ENCODE assay signal across 8 mouse cellular contexts in the genomic region with DNA sequence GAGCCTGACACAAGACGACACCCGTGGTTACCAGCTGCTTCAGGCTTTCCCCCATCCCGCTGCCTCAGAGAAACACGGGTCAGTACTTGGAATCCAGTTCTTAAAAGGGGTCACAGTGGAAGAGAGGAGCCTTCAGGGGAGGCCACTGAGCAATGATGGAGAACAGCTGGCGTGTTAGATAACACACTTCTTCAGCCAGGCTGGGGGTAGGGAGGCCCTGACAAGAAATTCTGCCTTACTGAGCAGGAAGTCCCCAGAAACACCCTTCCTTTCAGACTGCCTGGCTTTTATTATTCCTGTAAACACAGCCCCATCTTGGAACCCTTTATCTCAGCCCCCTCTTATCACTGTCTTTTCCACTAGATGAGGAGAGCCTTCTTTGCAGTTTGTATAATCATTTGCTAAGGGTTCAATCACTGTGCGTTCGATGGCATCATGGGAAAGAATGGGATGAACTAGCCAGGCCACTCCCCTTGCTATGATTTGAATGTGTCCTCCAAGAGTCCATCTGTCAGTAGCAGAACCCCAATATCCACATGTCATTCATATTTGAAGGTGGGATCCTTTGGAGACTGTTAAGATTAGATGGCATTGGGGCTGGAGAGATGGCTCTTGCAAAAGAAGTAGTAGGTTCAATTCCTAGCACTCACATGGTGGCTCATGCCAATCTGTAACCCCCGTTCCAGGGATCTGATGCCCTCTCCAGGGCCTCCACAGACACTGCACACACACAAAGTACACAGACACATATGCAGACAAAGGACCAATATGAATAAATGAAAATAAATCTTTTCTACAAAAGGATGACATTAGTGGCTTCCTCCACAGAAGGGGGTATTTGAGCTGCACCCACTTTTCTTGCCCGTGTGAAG. TPM values are rescaled to one million over a fixed set of nuclear protein-coding genes. Genes with fewer than 3 reads are reported as not detected.
DNase-seq lines count a peak whose midpoint lies in the region; ATAC-seq lines count a peak whose summit lies in the region.

No protein-coding gene starts in this region.

- no peaks in the 10 kb centered on the region for H3K9me3 ChIP-seq in heart, embryonic 10.5 days

- H3K27ac ChIP-seq in heart, embryonic 10.5 days, result peak overlapping the region; percentile 62

- intact Hi-C loops in left cerebral cortex, postnatal 4 days (cut with DNase I), result no loop called here
- intact Hi-C loops in left cerebral cortex, postnatal 36 days (cut with DNase I), result no loop called here

- H3K4me1 ChIP-seq in heart, embryonic 10.5 days, result peaks cover 20% of the 10 kb centered on the region

- no peaks in the 10 kb centered on the region for H3K27me3 ChIP-seq in heart, embryonic 10.5 days (ENCODE audit: insufficient read depth, poor library complexity, severe bottlenecking)

- H3K36me3 ChIP-seq in heart, embryonic 10.5 days, result no peaks in the 10 kb centered on the region

- peak; percentile 37 for DNase-seq in left cerebral cortex, postnatal 4 days
- no peak for DNase-seq in left cerebral cortex, postnatal 36 days (ENCODE audit: low spot score in 2 of 2)
- peak; percentile 93 for DNase-seq in heart, embryonic 10.5 days (ENCODE audit: low spot score)
- peak; percentile 82 for DNase-seq in kidney, postnatal 10 days
- DNase-seq in urinary bladder, postnatal 25 days (ENCODE audit: low spot score), result no peak
- DNase-seq in right cerebral cortex, postnatal 10 days (ENCODE audit: low spot score in 2 of 2), result no peak
- DNase-seq in cerebellum, adult 11-12 months, result no peak

- peak; percentile 91 for ATAC-seq in megakaryocyte-erythroid progenitor cell, adult 5-6 weeks (replicated peaks; ENCODE audit: low FRiP score, low TSS enrichment, poor library complexity, severe bottlenecking)

- WGBS in heart, embryonic 10.5 days, result 32% methylated on average over 9 of the region's 9 CpGs

- no peak overlapping the region for H3K4me3 ChIP-seq in heart, embryonic 10.5 days

RNA-seq across cellular contexts. Expression of a gene that starts 12.4 kb away (rescaled TPM):
- 10 to 100 TPM; 58.4 to 67.3 TPM for total RNA-seq in left cerebral cortex, postnatal 4 days (2021)
- total RNA-seq in left cerebral cortex, postnatal 36 days (2021), result 10 to 100 TPM; 37.2 to 47.8 TPM
- 2.2 and 3.4 TPM in 2 replicates for polyA plus RNA-seq in heart, embryonic 10.5 days (2016; fragmentation: Nextera tagmentation; extraction: Ambion mirVana)
- 60.9 and 112 TPM in 2 replicates for total RNA-seq in megakaryocyte-erythroid progenitor cell, adult 5-6 weeks (2014; fragmentation: Nextera tagmentation)
- total RNA-seq in megakaryocyte-erythroid progenitor cell, adult 5-6 weeks (2017), result 46.9 and 67.8 TPM in 2 replicates

Comparison
In these comparisons a context has a peak if more than half of its experiments do, and no peak if none do; other contexts are left out.
1. DNase-seq: peak in left cerebral cortex, postnatal 4 days (single experiment), heart, embryonic 10.5 days (single experiment) and kidney, postnatal 10 days (single experiment); none in left cerebral cortex, postnatal 36 days (0 of 2), urinary bladder, postnatal 25 days (single experiment), right cerebral cortex, postnatal 10 days (0 of 2) and cerebellum, adult 11-12 months (single experiment).